Mouse (Mus musculus): ENCODE results near the gene Elmo3.

- TF ChIP-seq POLR2A (IDR thresholded peaks at IDR 0.05; ENCODE audit: low read depth, low read length) (no peak), CTCF (conservative IDR thresholded peaks at IDR 0.05; ENCODE audit: insufficient read depth, insufficient read length, low read depth, low read length) (no peak)
Observed at GRCm38 (mm10) chr8:105356681-105357080, 51.3 kb downstream of the Elmo3 start.

All from kidney, adult 2 months (tissue).